Comparison of ENCODE assay signal across 8 mouse cellular contexts in genomic region chr9:14498896-14499705, GRCm38 (mm10). TPM values are rescaled to one million over a fixed set of nuclear protein-coding genes. Genes with fewer than 3 reads are reported as not detected.
DNase-seq lines count a peak whose midpoint lies in the region; ATAC-seq and TF ChIP-seq lines count a peak whose summit lies in the region.

No protein-coding gene starts in this region.

- peaks cover 23% of the 10 kb centered on the region for H3K36me3 ChIP-seq in intestine, embryonic 14.5 days (ENCODE audit: control insufficient read depth, insufficient read depth, low read length)
- H3K36me3 ChIP-seq in intestine, postnatal 0 days (ENCODE audit: control insufficient read depth, insufficient read depth): peaks cover 16% of the 10 kb centered on the region

- 84% methylated on average over 4 of the region's 4 CpGs for WGBS in intestine, embryonic 14.5 days
- WGBS in intestine, postnatal 0 days: 76% methylated on average over 4 of the region's 4 CpGs

- H3K27me3 ChIP-seq in intestine, embryonic 14.5 days (replicated peaks; ENCODE audit: control insufficient read depth, insufficient read depth, low read length): no peaks in the 10 kb centered on the region
- no peaks in the 10 kb centered on the region for H3K27me3 ChIP-seq in intestine, postnatal 0 days (replicated peaks; ENCODE audit: control insufficient read depth, insufficient read depth, low read length)

- peak overlapping the region; percentile 85; the same call in 1 of the 2 replicates for H3K4me3 ChIP-seq in intestine, embryonic 14.5 days (ENCODE audit: low read depth, low read length)
- H3K4me3 ChIP-seq in intestine, postnatal 0 days (ENCODE audit: low read depth, low read length): no peak overlapping the region

- no peaks in the 10 kb centered on the region for H3K9me3 ChIP-seq in intestine, embryonic 14.5 days (ENCODE audit: control insufficient read depth, low read length)
- no peaks in the 10 kb centered on the region for H3K9me3 ChIP-seq in intestine, postnatal 0 days (ENCODE audit: control insufficient read depth)

- no peak overlapping the region for H3K27ac ChIP-seq in intestine, embryonic 14.5 days (ENCODE audit: low read depth)
- no peak overlapping the region for H3K27ac ChIP-seq in intestine, postnatal 0 days (ENCODE audit: low read depth, low read length)

- TF ChIP-seq CTCF in intestine, postnatal 0 days (IDR thresholded peaks at IDR 0.05; ENCODE audit: low read depth): no peak

- no peak for ATAC-seq in intestine, embryonic 14.5 days (replicated peaks; ENCODE audit: low FRiP score, low TSS enrichment, low read depth)
- no peak for ATAC-seq in intestine, postnatal 0 days

- peaks cover 11% of the 10 kb centered on the region; the same call in 1 of the 2 replicates for H3K4me1 ChIP-seq in intestine, embryonic 14.5 days (replicated peaks; ENCODE audit: control insufficient read depth, insufficient read depth, low read length)
- peaks cover 6% of the 10 kb centered on the region; the same call in 1 of the 2 replicates for H3K4me1 ChIP-seq in intestine, postnatal 0 days (replicated peaks; ENCODE audit: control insufficient read depth, insufficient read depth, low read length)

- no peak overlapping the region for H3K9ac ChIP-seq in intestine, embryonic 14.5 days (ENCODE audit: low read length)
- H3K9ac ChIP-seq in intestine, postnatal 0 days (ENCODE audit: low read depth, low read length): no peak overlapping the region

- intact Hi-C loops in gastrocnemius, postnatal 36 days (cut with DNase I): no loop called here

- peak overlapping the region; percentile 81 for H3K4me2 ChIP-seq in intestine, embryonic 14.5 days (ENCODE audit: low read length)
- no peak overlapping the region for H3K4me2 ChIP-seq in intestine, postnatal 0 days (replicated peaks; ENCODE audit: low read depth)

- no peak for DNase-seq in intestine, embryonic 14.5 days (ENCODE audit: low spot score)
- peak; percentile 60 for DNase-seq in T-cell, adult 2 months (ENCODE audit: low spot score)
- DNase-seq in induced T-regulatory cell, adult 2 months (ENCODE audit: low read depth): peak; percentile 93
- peak; percentile 60 to 79 for DNase-seq in natural killer cell, adult 2 months (ENCODE audit: low spot score in 2 of 2)
- no peak for DNase-seq in gastrocnemius, adult 18-20 months (ENCODE audit: low spot score)
- no peak for DNase-seq in cerebellum, postnatal 4 days (ENCODE audit: low spot score in 2 of 2)
- no peak for DNase-seq in gastrocnemius, postnatal 36 days

RNA-seq across cellular contexts. Expression of gene Kdm4d, which starts 1.2 kb away (rescaled TPM):
- polyA plus RNA-seq in intestine, embryonic 14.5 days (2014; fragmentation: Nextera tagmentation; extraction: Ambion mirVana): 0.34 and 0.58 TPM in 2 replicates
- 0.04 and 0.07 TPM in 2 replicates for polyA plus RNA-seq in intestine, postnatal 0 days (2015; fragmentation: Nextera tagmentation; extraction: Ambion mirVana)
- not detected for total RNA-seq in gastrocnemius, adult 18-20 months (2021)
- total RNA-seq in gastrocnemius, postnatal 36 days (2021): not detected

RNA-seq across cellular contexts. Expression of gene Cwc15, which starts 1.3 kb away (rescaled TPM):
- 150 and 152 TPM in 2 replicates for polyA plus RNA-seq in intestine, embryonic 14.5 days (2014; fragmentation: Nextera tagmentation; extraction: Ambion mirVana)
- polyA plus RNA-seq in intestine, postnatal 0 days (2015; fragmentation: Nextera tagmentation; extraction: Ambion mirVana): 116 and 117 TPM in 2 replicates
- total RNA-seq in gastrocnemius, adult 18-20 months (2021): 100 to 1,000 TPM; 105 to 113 TPM
- 10 to 100 TPM; 87.3 to 95.2 TPM for total RNA-seq in gastrocnemius, postnatal 36 days (2021)

Comparison
In these comparisons a context has a peak if more than half of its experiments do, and no peak if none do; other contexts are left out.
1. DNase-seq: peak in T-cell, adult 2 months (single experiment), induced T-regulatory cell, adult 2 months (single experiment) and natural killer cell, adult 2 months (2 of 2); none in intestine, embryonic 14.5 days (single experiment), gastrocnemius, adult 18-20 months (single experiment), cerebellum, postnatal 4 days (0 of 2) and gastrocnemius, postnatal 36 days (0 of 2).